Mouse (Mus musculus): ENCODE results near the gene Ly9.

- TF ChIP-seq CTCF (IDR thresholded peaks at IDR 0.05; ENCODE audit: low read depth, low read length): no peak
- TF ChIP-seq POLR2A (IDR thresholded peaks at IDR 0.05; ENCODE audit: borderline replicate concordance, low read depth, low read length): no peak
These were observed 40.4 kb downstream of the Ly9 start for GRCm38 (mm10) chr1:171566777-171567176.

Data from bone marrow macrophage, adult 2 months (primary cell).